Mouse (Mus musculus) hindbrain, embryonic 16.5 days (tissue): Measurements from ENCODE around the gene Skida1. TPM values are rescaled to one million over a fixed set of nuclear protein-coding genes. Genes with fewer than 3 reads are reported as not detected.
"Not testable (repeated sequence)": the region's sequence is repeated elsewhere in the genome, so short reads cannot be mapped to it uniquely, and the experiment has no call there.

Source experiments
- ATAC-seq: fragments of 200-750 bp; cut with Nextera tagmentation; 2 replicates; pipeline ENCODE4 v1.8.0; 2017; ENCODE audit warnings: moderate TSS enrichment, moderate library complexity
- H3K27ac ChIP-seq: fragments of 300-500 bp; sonication (generic); 2 replicates; pipeline ENCODE4 v1.5.1; 2014; ENCODE audit warnings: low read depth, mild to moderate bottlenecking, control low read depth, low read length, moderate library complexity
- H3K27me3 ChIP-seq: fragments of 300-500 bp; sonication (generic); replicated peaks from 2 replicates; pipeline ENCODE4 v1.6.1; 2014; ENCODE audit warnings: low read length; ENCODE audit not compliant: control insufficient read depth, insufficient read depth
- H3K36me3 ChIP-seq: fragments of 300-500 bp; sonication (generic); 2 replicates; pipeline ENCODE4 v1.6.1; 2014; ENCODE audit warnings: mild to moderate bottlenecking, low read length, moderate library complexity, mixed read lengths; ENCODE audit not compliant: control insufficient read depth, insufficient read depth
- H3K4me1 ChIP-seq: fragments of 300-500 bp; sonication (generic); 2 replicates; pipeline ENCODE4 v1.6.1; 2014; ENCODE audit warnings: low read depth, low read length; ENCODE audit not compliant: control insufficient read depth, insufficient read depth
- H3K4me2 ChIP-seq: fragments of 300-500 bp; sonication (generic); 2 replicates; pipeline ENCODE4 v1.6.1; 2014; ENCODE audit warnings: mild to moderate bottlenecking, low read length, control low read depth, moderate library complexity
- H3K4me3 ChIP-seq: fragments of 300-500 bp; sonication (generic); 2 replicates; pipeline ENCODE4 v1.5.1; 2014; ENCODE audit warnings: mild to moderate bottlenecking, low read length, control low read depth, moderate library complexity
- H3K9ac ChIP-seq: fragments of 300-500 bp; sonication (generic); 2 replicates; pipeline ENCODE4 v1.6.1; 2014; ENCODE audit warnings: low read depth, mild to moderate bottlenecking, control low read depth, low read length, moderate library complexity
- H3K9me3 ChIP-seq: fragments of 300-500 bp; sonication (generic); 2 replicates; pipeline ENCODE4 v1.6.1; 2014; ENCODE audit warnings: mild to moderate bottlenecking, low read length, moderate library complexity; ENCODE audit not compliant: control insufficient read depth
- WGBS: fragments of 180-500 bp; shearing (Covaris S2); extraction: QIAGEN DNeasy Blood & Tissue Kit; methylation state at CpG from one replicate; pipeline ENCODE4 v1.1.7; 2014; 5-methylcytosine and 5-hydroxymethylcytosine counted together
- polyA plus RNA-seq: library from polyadenylated mRNA; unstranded; fragments of >200 nt; fragmentation: Nextera tagmentation; extraction: Ambion mirVana; gene quantifications from 2 replicates; pipeline ENCODE4 v1.2.1, GENCODE M21; 2015

The Skida1 gene
- 4.4 and 5.8 TPM in 2 replicates for polyA plus RNA-seq

- Histone ChIP-seq H3K4me2 (peak within 1 kb of the TSS; percentile 70), H3K27me3 (no peaks in the 10 kb centered on the region), H3K9me3 (no peaks in the 10 kb centered on the region), H3K27ac (peak within 1 kb of the TSS; percentile 99), H3K36me3 (no peaks in the 10 kb centered on the region), H3K4me1 (peaks cover 16% of the 10 kb centered on the region), H3K4me3 (peak within 1 kb of the TSS; percentile 88), H3K9ac (peak within 1 kb of the TSS; percentile 99)
- WGBS, result under 1% methylated on average over 17 of the region's 17 CpGs
- ATAC-seq, result peak; percentile 71
Observed at GRCm38 (mm10) chr2:18048453-18049075, at the start of gene Skida1. TSS of gene Skida1 (minus strand) at chr2:18049051.

- 73% methylated on average over 2 of the region's 2 CpGs for WGBS
- Histone ChIP-seq H3K36me3 (peaks cover 9% of the 10 kb centered on the region), H3K4me2 (no peak overlapping the region)
Observed at GRCm38 (mm10) chr2:18095804-18096203, 47.0 kb upstream of the Skida1 start.

GRCm38 (mm10) chr2:18094319-18094718 is 45.5 kb upstream of the Skida1 start:
- no peak overlapping the region for H3K9ac ChIP-seq
- H3K4me3 ChIP-seq, result no peak overlapping the region
- H3K36me3 ChIP-seq, result peaks cover 12% of the 10 kb centered on the region
- H3K9me3 ChIP-seq, result no peaks in the 10 kb centered on the region
- no peaks in the 10 kb centered on the region for H3K27me3 ChIP-seq
- no peak overlapping the region for H3K4me2 ChIP-seq
- H3K27ac ChIP-seq, result no peak overlapping the region
- no peaks in the 10 kb centered on the region for H3K4me1 ChIP-seq
- no peak for ATAC-seq

More at GRCm38 (mm10) chr2:18095804-18096203, 47.0 kb upstream of the Skida1 start:
- H3K27ac ChIP-seq, result no peak overlapping the region
- H3K9ac ChIP-seq, result no peak overlapping the region
- no peak overlapping the region for H3K4me3 ChIP-seq
- H3K4me1 ChIP-seq, result no peaks in the 10 kb centered on the region
- H3K9me3 ChIP-seq, result no peaks in the 10 kb centered on the region
- H3K27me3 ChIP-seq, result no peaks in the 10 kb centered on the region
- no peak for ATAC-seq

GRCm38 (mm10) chr2:18093858-18094257 is 45.0 kb upstream of the Skida1 start:
- Histone ChIP-seq H3K27ac (no peak overlapping the region), H3K4me3 (no peak overlapping the region), H3K27me3 (no peaks in the 10 kb centered on the region), H3K4me2 (no peak overlapping the region), H3K9ac (no peak overlapping the region), H3K9me3 (no peaks in the 10 kb centered on the region), H3K4me1 (no peaks in the 10 kb centered on the region), H3K36me3 (peaks cover 12% of the 10 kb centered on the region)
- WGBS, result 98% methylated on average over 1 of the region's 1 CpGs
- no peak for ATAC-seq

GRCm38 (mm10) chr2:18087695-18088094 is 38.8 kb upstream of the Skida1 start:
- WGBS, result 94% methylated on average over 3 of the region's 3 CpGs
- not testable (repeated sequence) for H3K4me3 ChIP-seq, H3K27ac ChIP-seq, ATAC-seq, H3K27me3 ChIP-seq, H3K4me1 ChIP-seq, H3K9me3 ChIP-seq, H3K9ac ChIP-seq, H3K4me2 ChIP-seq
- peaks cover 13% of the 10 kb centered on the region for H3K36me3 ChIP-seq

- Histone ChIP-seq H3K4me1 (no peaks in the 10 kb centered on the region), H3K4me3 (no peak overlapping the region), H3K9me3 (no peaks in the 10 kb centered on the region), H3K36me3 (peaks cover 10% of the 10 kb centered on the region; the same call in 1 of the 2 replicates), H3K9ac (no peak overlapping the region), H3K4me2 (no peak overlapping the region), H3K27me3 (no peaks in the 10 kb centered on the region), H3K27ac (no peak overlapping the region)
- no peak for ATAC-seq
- 85% methylated on average over 2 of the region's 2 CpGs for WGBS
Observed at GRCm38 (mm10) chr2:18080182-18080860, 31.5 kb upstream of the Skida1 start.

GRCm38 (mm10) chr2:18071947-18072346 is 23.1 kb upstream of the Skida1 start:
- H3K27ac ChIP-seq, result no peak overlapping the region
- WGBS, result 97% methylated on average over 2 of the region's 2 CpGs
- no peaks in the 10 kb centered on the region for H3K4me1 ChIP-seq
- H3K4me2 ChIP-seq, result no peak overlapping the region
- H3K4me3 ChIP-seq, result no peak overlapping the region
- no peaks in the 10 kb centered on the region for H3K27me3 ChIP-seq
- no peak for ATAC-seq
- no peaks in the 10 kb centered on the region for H3K9me3 ChIP-seq
- peaks cover 10% of the 10 kb centered on the region; the same call in 1 of the 2 replicates for H3K36me3 ChIP-seq
- H3K9ac ChIP-seq, result no peak overlapping the region

- Histone ChIP-seq H3K36me3 (peaks cover 4% of the 10 kb centered on the region; the same call in 1 of the 2 replicates), H3K27me3 (no peaks in the 10 kb centered on the region), H3K4me2 (no peak overlapping the region), H3K4me3 (no peak overlapping the region), H3K9me3 (no peaks in the 10 kb centered on the region), H3K27ac (no peak overlapping the region), H3K4me1 (peaks cover 8% of the 10 kb centered on the region), H3K9ac (no peak overlapping the region)
- 88% methylated on average over 4 of the region's 4 CpGs for WGBS
- no peak for ATAC-seq
Observed at GRCm38 (mm10) chr2:18068071-18068796, 19.4 kb upstream of the Skida1 start.

- H3K4me1 ChIP-seq, result peaks cover 8% of the 10 kb centered on the region
- H3K27me3 ChIP-seq, result no peaks in the 10 kb centered on the region
- no peak overlapping the region for H3K9ac ChIP-seq
- no peak for ATAC-seq
- H3K4me2 ChIP-seq, result no peak overlapping the region
- H3K9me3 ChIP-seq, result no peaks in the 10 kb centered on the region
- H3K27ac ChIP-seq, result no peak overlapping the region
- H3K36me3 ChIP-seq, result peaks cover 4% of the 10 kb centered on the region; the same call in 1 of the 2 replicates
- H3K4me3 ChIP-seq, result no peak overlapping the region
Observed at GRCm38 (mm10) chr2:18066436-18066835, 17.6 kb upstream of the Skida1 start.
